In genomic region chr3:34441266-34441665, GRCm38 (mm10) we compare ENCODE assay signal across 10 mouse cellular contexts.
DNase-seq lines count a peak whose midpoint lies in the region; ATAC-seq and TF ChIP-seq lines count a peak whose summit lies in the region.
"Had no signal": no experiment of that assay in that cellular context is flagged by ENCODE, and none has a peak within 500 bp of the region (broad histone marks: within the 10 kb centered on the region; RNA-seq: fewer than 3 reads in every experiment).

No protein-coding gene starts in this region.

- no peak for TF ChIP-seq POLR2A in kidney, adult 2 months (IDR thresholded peaks at IDR 0.05; ENCODE audit: low read depth, low read length)

- TF ChIP-seq CTCF in kidney, adult 2 months (conservative IDR thresholded peaks at IDR 0.05; ENCODE audit: insufficient read depth, insufficient read length, low read depth, low read length): no peak
- no peak for TF ChIP-seq CTCF in intestine, postnatal 0 days (IDR thresholded peaks at IDR 0.05; ENCODE audit: low read depth)

- no peak overlapping the region for H3K4me2 ChIP-seq in forebrain, embryonic 11.5 days (ENCODE audit: low read depth, low read length, severe bottlenecking)
- H3K4me2 ChIP-seq in neural tube, embryonic 12.5 days (replicated peaks): peak overlapping the region; percentile 16; the same call in 1 of the 2 replicates
- no peak overlapping the region for H3K4me2 ChIP-seq in intestine, postnatal 0 days (replicated peaks; ENCODE audit: low read depth)
- H3K4me2 ChIP-seq: kidney, embryonic 15.5 days; liver, embryonic 15.5 days had no signal

- H3K9ac ChIP-seq in forebrain, embryonic 11.5 days (ENCODE audit: low read length): no peak overlapping the region
- H3K9ac ChIP-seq in neural tube, embryonic 12.5 days: no peak overlapping the region
- no peak overlapping the region for H3K9ac ChIP-seq in intestine, postnatal 0 days (ENCODE audit: low read depth, low read length)
- H3K9ac ChIP-seq: kidney, embryonic 15.5 days; liver, embryonic 15.5 days had no signal

- ATAC-seq in forebrain, embryonic 11.5 days (replicated peaks; ENCODE audit: low FRiP score): 0 out of 2 replicates have a peak, but pooled peaks have one; percentile 17
- peak; percentile 63 for ATAC-seq in neural tube, embryonic 12.5 days (ENCODE audit: low FRiP score, low read depth)
- ATAC-seq in intestine, postnatal 0 days: no peak

- no peaks in the 10 kb centered on the region for H3K9me3 ChIP-seq in forebrain, embryonic 11.5 days (ENCODE audit: control insufficient read depth, low read length)
- no peaks in the 10 kb centered on the region for H3K9me3 ChIP-seq in neural tube, embryonic 12.5 days
- no peaks in the 10 kb centered on the region for H3K9me3 ChIP-seq in intestine, postnatal 0 days (ENCODE audit: control insufficient read depth)
- H3K9me3 ChIP-seq: kidney, embryonic 15.5 days; liver, embryonic 15.5 days had no signal

- no peaks in the 10 kb centered on the region for H3K36me3 ChIP-seq in forebrain, embryonic 11.5 days (ENCODE audit: control insufficient read depth, insufficient read depth, low read length)
- no peaks in the 10 kb centered on the region for H3K36me3 ChIP-seq in neural tube, embryonic 12.5 days
- H3K36me3 ChIP-seq in kidney, adult 2 months (ENCODE audit: control insufficient read depth, insufficient read depth, low read length): no peaks in the 10 kb centered on the region
- H3K36me3 ChIP-seq in intestine, postnatal 0 days (ENCODE audit: control insufficient read depth, insufficient read depth): no peaks in the 10 kb centered on the region
- H3K36me3 ChIP-seq: kidney, embryonic 15.5 days; liver, embryonic 15.5 days had no signal

- peak overlapping the region; percentile 54; the same call in 1 of the 2 replicates for H3K27ac ChIP-seq in forebrain, embryonic 11.5 days (ENCODE audit: low read depth, low read length)
- H3K27ac ChIP-seq in neural tube, embryonic 12.5 days: no peak overlapping the region
- H3K27ac ChIP-seq in kidney, adult 2 months (ENCODE audit: insufficient read depth, low read depth, low read length): no peak overlapping the region
- H3K27ac ChIP-seq in intestine, postnatal 0 days (ENCODE audit: low read depth, low read length): no peak overlapping the region
- H3K27ac ChIP-seq: kidney, embryonic 15.5 days; liver, embryonic 15.5 days had no signal

- peaks cover 27% of the 10 kb centered on the region for H3K4me1 ChIP-seq in forebrain, embryonic 11.5 days (replicated peaks; ENCODE audit: control insufficient read depth, insufficient read depth, low read length)
- H3K4me1 ChIP-seq in neural tube, embryonic 12.5 days: peaks cover 18% of the 10 kb centered on the region; the same call in 1 of the 2 replicates
- H3K4me1 ChIP-seq in kidney, adult 2 months (ENCODE audit: control insufficient read depth, insufficient read depth, low read length): no peaks in the 10 kb centered on the region
- H3K4me1 ChIP-seq in intestine, postnatal 0 days (replicated peaks; ENCODE audit: control insufficient read depth, insufficient read depth, low read length): no peaks in the 10 kb centered on the region
- H3K4me1 ChIP-seq: liver, embryonic 15.5 days had no signal

- no peak overlapping the region for H3K4me3 ChIP-seq in forebrain, embryonic 11.5 days (ENCODE audit: low read depth, low read length)
- H3K4me3 ChIP-seq in neural tube, embryonic 12.5 days: no peak overlapping the region
- no peak overlapping the region for H3K4me3 ChIP-seq in kidney, adult 2 months (ENCODE audit: insufficient read depth, low read depth, low read length)
- H3K4me3 ChIP-seq in intestine, postnatal 0 days (ENCODE audit: low read depth, low read length): no peak overlapping the region
- H3K4me3 ChIP-seq: kidney, embryonic 15.5 days; liver, embryonic 15.5 days had no signal

- WGBS in forebrain, embryonic 11.5 days: 10% methylated on average over 5 of the region's 5 CpGs
- 9% methylated on average over 5 of the region's 5 CpGs for WGBS in neural tube, embryonic 12.5 days
- whole genome bisulfite sequencing in kidney, adult 2 months: 63% methylated on average over 5 of the region's 5 CpGs
- 57% methylated on average over 5 of the region's 5 CpGs for WGBS in intestine, postnatal 0 days

- peak; percentile 49 for DNase-seq in heart, adult 11 months
- no peak for DNase-seq in heart, postnatal 4 days
- peak; percentile 53 for DNase-seq in forebrain, embryonic 11.5 days (ENCODE audit: low spot score)
- peak; percentile 86 for DNase-seq in layer of hippocampus, adult 9-11 months
- DNase-seq in testis, postnatal 10 days (ENCODE audit: low spot score): no peak
- DNase-seq in kidney, adult 2 months: no peak

- no peaks in the 10 kb centered on the region; the same call in 1 of the 2 replicates for H3K27me3 ChIP-seq in forebrain, embryonic 11.5 days (ENCODE audit: control insufficient read depth, insufficient read depth, low read length)
- no peaks in the 10 kb centered on the region for H3K27me3 ChIP-seq in neural tube, embryonic 12.5 days (replicated peaks)
- H3K27me3 ChIP-seq in kidney, adult 2 months (replicated peaks; ENCODE audit: control insufficient read depth, insufficient read depth, low read length): no peaks in the 10 kb centered on the region
- H3K27me3 ChIP-seq in intestine, postnatal 0 days (replicated peaks; ENCODE audit: control insufficient read depth, insufficient read depth, low read length): no peaks in the 10 kb centered on the region
- H3K27me3 ChIP-seq: kidney, embryonic 15.5 days; liver, embryonic 15.5 days had no signal

Comparison
In these comparisons a context has a peak if more than half of its experiments do, and no peak if none do; other contexts are left out.
1. DNase-seq: peak in heart, adult 11 months (single experiment), forebrain, embryonic 11.5 days (single experiment) and layer of hippocampus, adult 9-11 months (single experiment); none in heart, postnatal 4 days (single experiment), testis, postnatal 10 days (single experiment) and kidney, adult 2 months (single experiment).